Mouse (Mus musculus): ENCODE measurements around the gene H3f3a. TPM values are rescaled to one million over a fixed set of nuclear protein-coding genes. Genes with fewer than 3 reads are reported as not detected.

Gene H3f3a
- polyA plus RNA-seq, 1 experiment, result 359 TPM

DNA sequence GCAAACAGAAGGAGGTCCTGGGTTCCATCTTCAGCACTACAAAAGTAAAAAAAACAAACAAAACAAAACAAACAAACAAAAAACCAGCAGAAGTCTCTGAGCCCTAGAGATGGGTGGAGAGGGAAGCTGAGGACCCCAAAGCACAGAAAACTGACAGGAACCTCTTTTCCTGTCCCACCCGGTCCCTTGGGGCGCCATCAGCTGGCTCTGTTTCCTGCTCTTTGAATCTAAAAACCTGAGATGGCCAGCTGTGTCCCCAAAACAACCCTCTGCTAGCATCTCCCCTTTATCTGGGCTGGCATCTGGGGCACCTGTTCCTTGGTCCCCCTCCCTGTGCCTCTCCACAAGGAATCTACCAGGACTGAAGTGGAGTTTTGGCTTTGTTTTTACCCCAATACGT, 11.0 kb upstream of the H3f3a start:
- no peaks in the 10 kb centered on the region for H3K4me1 ChIP-seq (ENCODE audit: control insufficient read depth, insufficient read depth, low read length)
- no peak overlapping the region for H3K27ac ChIP-seq (ENCODE audit: insufficient read depth, low read length)
- H3K4me3 ChIP-seq (ENCODE audit: insufficient read depth, low read length), result no peak overlapping the region
- TF ChIP-seq CTCF (IDR thresholded peaks at IDR 0.05; ENCODE audit: extremely low read depth, insufficient read depth, low read length) (no peak), POLR2A (IDR thresholded peaks at IDR 0.05; ENCODE audit: extremely low read depth, insufficient read depth, low read length) (no peak)

DNA sequence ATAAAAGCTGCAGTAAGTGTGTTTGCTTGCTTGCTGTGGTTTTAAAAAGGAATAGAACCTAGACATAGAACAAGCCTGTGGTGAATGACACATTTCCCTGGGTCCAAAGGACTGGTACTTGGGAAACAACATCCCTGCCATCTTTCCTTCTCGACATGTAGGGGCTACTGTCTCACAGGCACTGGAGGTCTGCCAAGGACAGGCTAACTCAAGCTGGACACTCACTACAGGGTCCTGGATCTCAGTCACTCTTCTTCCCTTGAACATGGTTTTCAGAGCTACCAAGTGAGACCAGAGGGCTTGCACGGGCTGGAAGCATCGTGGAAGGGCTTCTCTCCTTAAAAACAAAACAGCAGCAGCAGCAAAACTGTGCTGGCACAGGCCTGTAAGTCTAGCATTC, 10.0 kb upstream of the H3f3a start:
- Histone ChIP-seq H3K27ac (ENCODE audit: insufficient read depth, low read length) (no peak overlapping the region), H3K4me3 (ENCODE audit: insufficient read depth, low read length) (no peak overlapping the region), H3K4me1 (ENCODE audit: control insufficient read depth, insufficient read depth, low read length) (no peaks in the 10 kb centered on the region)
- TF ChIP-seq CTCF (IDR thresholded peaks at IDR 0.05; ENCODE audit: extremely low read depth, insufficient read depth, low read length) (no peak), POLR2A (IDR thresholded peaks at IDR 0.05; ENCODE audit: extremely low read depth, insufficient read depth, low read length) (no peak)

DNA sequence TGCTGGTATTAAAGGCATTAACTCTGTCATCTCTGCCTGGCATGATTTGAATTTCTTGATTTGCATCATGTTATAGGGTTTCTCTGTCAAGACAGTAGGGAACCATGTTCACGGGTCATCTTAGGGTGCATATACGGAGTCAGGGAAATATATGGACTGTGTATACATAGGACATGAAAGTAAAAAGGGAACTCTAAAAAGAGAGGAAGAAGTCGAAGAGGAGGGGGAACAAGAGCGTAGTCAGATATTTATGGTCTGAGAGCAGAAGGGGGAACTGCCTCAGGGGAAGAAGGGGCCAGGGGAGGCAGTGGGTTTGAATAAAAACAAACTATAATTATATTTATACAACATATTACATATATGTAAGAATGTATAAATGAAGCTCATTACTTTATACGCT, 8.5 kb upstream of the H3f3a start:
- Histone ChIP-seq H3K27ac (ENCODE audit: insufficient read depth, low read length) (no peak overlapping the region), H3K4me1 (ENCODE audit: control insufficient read depth, insufficient read depth, low read length) (no peaks in the 10 kb centered on the region), H3K4me3 (ENCODE audit: insufficient read depth, low read length) (no peak overlapping the region)
- no peak for TF ChIP-seq POLR2A (IDR thresholded peaks at IDR 0.05; ENCODE audit: extremely low read depth, insufficient read depth, low read length)
- TF ChIP-seq CTCF (IDR thresholded peaks at IDR 0.05; ENCODE audit: extremely low read depth, insufficient read depth, low read length), result no peak

DNA sequence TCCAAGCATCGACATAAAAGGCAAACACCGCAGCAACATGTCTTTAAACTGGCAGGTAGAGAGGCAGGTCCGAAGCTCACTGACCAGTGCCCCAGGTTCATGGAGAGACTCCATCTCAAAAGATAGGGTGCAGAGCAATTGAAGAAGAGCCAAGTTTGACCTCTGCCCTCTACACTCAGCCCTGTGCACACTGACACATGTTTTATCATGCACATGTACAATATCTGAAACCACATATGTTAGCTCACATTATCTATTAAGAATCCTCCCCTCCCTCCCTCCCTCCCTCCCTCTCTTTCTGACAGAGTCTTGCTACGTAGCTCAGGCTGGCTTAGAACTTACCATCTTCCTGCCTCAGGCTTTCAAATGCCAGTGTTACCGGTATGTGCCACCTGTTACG, 7.4 kb upstream of the H3f3a start:
- no peaks in the 10 kb centered on the region for H3K4me1 ChIP-seq (ENCODE audit: control insufficient read depth, insufficient read depth, low read length)
- TF ChIP-seq CTCF (IDR thresholded peaks at IDR 0.05; ENCODE audit: extremely low read depth, insufficient read depth, low read length), result no peak
- TF ChIP-seq POLR2A (IDR thresholded peaks at IDR 0.05; ENCODE audit: extremely low read depth, insufficient read depth, low read length), result no peak
- H3K4me3 ChIP-seq (ENCODE audit: insufficient read depth, low read length), result no peak overlapping the region
- no peak overlapping the region for H3K27ac ChIP-seq (ENCODE audit: insufficient read depth, low read length)

DNA sequence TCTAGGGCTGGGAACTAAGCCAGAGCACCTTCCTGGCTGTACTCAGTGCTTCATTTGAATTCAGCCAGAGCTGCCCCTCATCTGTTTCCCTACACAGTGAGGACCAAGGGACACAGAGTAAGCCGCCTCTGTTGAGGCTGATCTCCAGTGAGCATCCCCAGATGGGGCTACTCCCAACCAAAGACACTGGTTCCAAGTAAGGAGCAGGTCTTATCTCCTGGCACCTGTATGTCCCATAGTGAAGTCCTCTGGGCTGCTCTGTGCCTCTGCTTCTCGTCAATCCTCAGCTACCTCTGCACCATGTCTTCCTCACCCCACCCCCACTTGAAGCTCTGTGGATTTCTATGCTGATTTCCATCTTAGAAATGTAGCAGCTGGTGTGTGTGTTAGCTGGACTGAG, 4.3 kb upstream of the H3f3a start:
- no peak for TF ChIP-seq POLR2A (IDR thresholded peaks at IDR 0.05; ENCODE audit: extremely low read depth, insufficient read depth, low read length)
- TF ChIP-seq CTCF (IDR thresholded peaks at IDR 0.05; ENCODE audit: extremely low read depth, insufficient read depth, low read length), result no peak

DNA sequence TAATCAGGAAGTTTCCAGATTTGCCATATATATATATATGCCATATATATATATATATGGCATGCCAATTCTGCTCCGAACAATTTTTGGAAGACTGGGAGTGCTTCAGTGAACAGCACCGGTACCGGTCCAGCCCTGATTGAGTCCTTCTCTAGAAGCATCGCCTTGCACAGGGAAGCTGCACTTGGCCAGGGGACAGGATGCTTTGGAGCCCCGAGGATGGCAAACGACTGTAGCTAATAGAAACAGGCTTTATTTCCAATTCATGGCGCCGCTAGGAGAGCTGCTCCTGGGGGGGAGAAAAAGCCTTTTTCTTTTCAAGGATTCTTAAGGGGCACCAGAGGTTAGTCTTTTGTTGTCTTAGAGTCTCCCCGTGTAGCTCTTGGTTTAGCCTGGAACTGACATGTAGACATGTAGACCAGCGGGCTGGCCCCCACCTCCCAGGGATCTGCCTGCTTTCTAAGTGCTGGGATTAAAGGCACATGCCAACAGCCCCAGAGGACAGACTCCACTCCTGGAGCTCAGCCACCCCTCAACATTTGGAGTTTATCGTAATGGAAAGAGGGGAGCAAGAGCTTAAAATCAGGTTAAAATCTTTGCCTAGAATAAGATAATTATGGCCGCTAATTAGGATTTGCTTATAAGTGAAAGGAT, 1.8 kb upstream of the H3f3a start:
- Histone ChIP-seq H3K27ac (ENCODE audit: insufficient read depth, low read length) (no peak overlapping the region), H3K4me1 (ENCODE audit: control insufficient read depth, insufficient read depth, low read length) (peaks cover 2% of the 10 kb centered on the region), H3K4me3 (ENCODE audit: insufficient read depth, low read length) (no peak overlapping the region)
- TF ChIP-seq CTCF (IDR thresholded peaks at IDR 0.05; ENCODE audit: extremely low read depth, insufficient read depth, low read length) (no peak), POLR2A (IDR thresholded peaks at IDR 0.05; ENCODE audit: extremely low read depth, insufficient read depth, low read length) (no peak)

More for the DNA sequence above, 4.3 kb upstream of the H3f3a start:
- Histone ChIP-seq H3K4me3 (ENCODE audit: insufficient read depth, low read length) (no peak overlapping the region), H3K4me1 (ENCODE audit: control insufficient read depth, insufficient read depth, low read length) (0 out of 2 replicates have a peak, but pooled peaks cover 1% of the 10 kb centered on the region), H3K27ac (ENCODE audit: insufficient read depth, low read length) (no peak overlapping the region)

DNA sequence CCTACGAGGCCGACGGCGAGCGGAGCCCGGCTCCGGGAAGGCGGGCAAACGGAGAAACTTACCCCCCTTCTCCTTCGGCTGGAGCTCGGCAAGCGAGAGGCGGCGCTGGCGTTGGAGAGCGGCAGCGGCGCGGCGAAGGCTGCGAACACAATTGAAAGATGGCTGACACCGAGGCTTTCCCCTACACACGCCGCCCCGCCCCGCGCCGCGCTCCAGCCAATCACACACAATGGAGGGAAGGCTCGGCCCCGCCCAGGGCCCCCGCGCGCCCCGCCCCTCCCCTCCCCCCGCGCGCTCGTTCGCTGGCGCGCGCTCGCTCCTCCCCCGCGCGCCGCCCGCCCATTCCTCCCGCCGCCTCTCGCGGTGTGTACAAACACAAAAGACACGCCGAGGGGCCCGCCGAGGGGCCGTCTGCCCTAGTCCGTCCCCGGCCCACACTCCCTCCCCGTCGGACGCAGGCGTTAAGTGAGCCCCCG, 296 bp downstream of the H3f3a start:
- TF ChIP-seq POLR2A (IDR thresholded peaks at IDR 0.05; ENCODE audit: extremely low read depth, insufficient read depth, low read length) (peak; percentile 96), CTCF (IDR thresholded peaks at IDR 0.05; ENCODE audit: extremely low read depth, insufficient read depth, low read length) (no peak)
- Histone ChIP-seq H3K27ac (ENCODE audit: insufficient read depth, low read length) (peak overlapping the region; percentile 98), H3K4me1 (ENCODE audit: control insufficient read depth, insufficient read depth, low read length) (peaks cover 5% of the 10 kb centered on the region), H3K4me3 (ENCODE audit: insufficient read depth, low read length) (peak overlapping the region; percentile 96)

DNA sequence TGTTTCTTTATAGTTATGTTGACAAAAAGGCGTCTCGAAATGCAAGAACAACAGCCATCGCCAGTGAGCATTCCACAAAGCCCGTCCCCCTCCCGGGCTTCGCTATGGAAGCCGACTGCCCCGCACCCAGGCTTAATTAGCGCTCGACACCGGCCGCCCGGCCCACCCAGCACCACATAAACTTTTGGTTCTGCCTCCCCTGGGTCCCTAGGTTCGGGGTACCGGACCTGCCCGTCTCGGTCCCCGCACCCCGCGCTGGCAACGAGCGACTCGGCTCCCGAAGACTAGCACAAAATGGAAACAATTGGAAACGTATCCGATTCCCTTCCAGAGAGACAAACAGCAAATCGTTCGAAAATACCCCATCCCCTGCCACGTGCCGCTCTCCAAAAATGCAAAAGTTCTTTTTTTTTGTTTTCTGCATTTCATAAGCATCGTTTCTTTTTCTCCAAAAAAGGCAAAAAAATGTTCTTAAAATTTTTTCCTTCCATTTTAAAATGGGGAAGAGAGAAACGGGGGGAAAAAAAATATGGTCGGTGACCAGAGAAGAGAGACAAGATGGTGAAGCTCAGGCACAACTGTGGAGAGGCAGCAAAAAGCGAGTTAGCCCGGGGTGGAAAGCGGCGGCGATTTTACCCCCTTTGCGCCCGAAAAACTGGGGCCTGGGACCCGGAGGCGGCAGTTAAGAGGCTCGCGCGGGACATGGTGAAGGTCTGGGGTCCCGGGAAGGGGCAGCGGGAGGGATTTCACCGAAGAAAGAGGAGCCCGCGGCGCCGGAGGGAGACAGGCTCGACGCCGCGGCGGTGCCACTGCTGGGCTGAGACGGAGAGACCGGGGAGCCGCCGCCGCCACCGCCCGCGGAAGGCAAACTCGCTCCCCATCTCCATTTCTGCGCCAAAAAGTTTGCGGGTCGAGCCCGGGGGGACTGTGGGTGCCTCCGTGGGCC, 1.0 kb downstream of the H3f3a start:
- Histone ChIP-seq H3K27ac (ENCODE audit: insufficient read depth, low read length) (peak overlapping the region; percentile 98), H3K4me3 (ENCODE audit: insufficient read depth, low read length) (peak overlapping the region; percentile 96), H3K4me1 (ENCODE audit: control insufficient read depth, insufficient read depth, low read length) (peaks cover 9% of the 10 kb centered on the region)
- TF ChIP-seq POLR2A (IDR thresholded peaks at IDR 0.05; ENCODE audit: extremely low read depth, insufficient read depth, low read length) (no peak), CTCF (IDR thresholded peaks at IDR 0.05; ENCODE audit: extremely low read depth, insufficient read depth, low read length) (no peak)

DNA sequence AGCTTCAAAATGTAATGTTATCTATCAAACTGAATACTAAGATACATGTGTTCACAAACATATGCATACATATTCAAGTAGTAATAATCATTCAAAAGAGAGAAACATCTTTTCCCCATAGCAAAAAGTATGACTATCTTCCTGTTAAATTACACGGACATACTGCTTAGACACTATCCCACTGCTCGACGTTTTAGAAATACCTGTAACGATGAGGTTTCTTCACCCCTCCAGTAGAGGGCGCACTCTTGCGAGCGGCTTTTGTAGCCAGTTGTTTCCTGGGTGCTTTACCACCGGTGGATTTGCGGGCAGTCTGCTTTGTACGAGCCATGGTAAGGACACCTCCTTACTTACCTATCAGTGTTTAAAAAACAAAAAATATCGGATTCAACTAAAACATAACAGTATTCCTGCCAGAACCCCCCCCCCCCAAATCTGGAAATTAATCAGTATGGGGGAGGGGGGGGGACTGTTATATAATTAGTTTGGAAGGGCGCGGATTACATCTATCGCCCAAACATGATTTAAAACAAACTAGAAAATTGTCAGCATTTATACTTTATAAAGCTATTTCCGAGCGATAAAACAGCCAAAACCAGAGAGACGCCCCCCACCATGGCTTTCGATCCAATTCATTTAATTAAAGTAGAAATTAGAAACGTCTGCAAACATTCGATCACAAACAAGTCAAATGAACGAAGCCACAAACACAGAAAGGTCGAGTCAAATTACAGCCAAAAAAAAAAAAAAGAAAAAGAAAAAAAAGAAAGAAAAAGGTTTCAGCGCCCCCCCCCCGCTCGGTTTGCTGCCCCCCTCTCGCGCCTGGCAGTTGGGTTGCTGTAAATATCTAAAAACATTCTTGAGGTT, 1.9 kb downstream of the H3f3a start:
- Histone ChIP-seq H3K4me1 (ENCODE audit: control insufficient read depth, insufficient read depth, low read length) (peaks cover 9% of the 10 kb centered on the region), H3K4me3 (ENCODE audit: insufficient read depth, low read length) (peak overlapping the region; percentile 96), H3K27ac (ENCODE audit: insufficient read depth, low read length) (peak overlapping the region; percentile 98)
- TF ChIP-seq POLR2A (IDR thresholded peaks at IDR 0.05; ENCODE audit: extremely low read depth, insufficient read depth, low read length) (no peak), CTCF (IDR thresholded peaks at IDR 0.05; ENCODE audit: extremely low read depth, insufficient read depth, low read length) (peak; percentile 37; the same call in 1 of the 2 replicates)
